ENCODE assay signal across 9 mouse cellular contexts in the genomic region with DNA sequence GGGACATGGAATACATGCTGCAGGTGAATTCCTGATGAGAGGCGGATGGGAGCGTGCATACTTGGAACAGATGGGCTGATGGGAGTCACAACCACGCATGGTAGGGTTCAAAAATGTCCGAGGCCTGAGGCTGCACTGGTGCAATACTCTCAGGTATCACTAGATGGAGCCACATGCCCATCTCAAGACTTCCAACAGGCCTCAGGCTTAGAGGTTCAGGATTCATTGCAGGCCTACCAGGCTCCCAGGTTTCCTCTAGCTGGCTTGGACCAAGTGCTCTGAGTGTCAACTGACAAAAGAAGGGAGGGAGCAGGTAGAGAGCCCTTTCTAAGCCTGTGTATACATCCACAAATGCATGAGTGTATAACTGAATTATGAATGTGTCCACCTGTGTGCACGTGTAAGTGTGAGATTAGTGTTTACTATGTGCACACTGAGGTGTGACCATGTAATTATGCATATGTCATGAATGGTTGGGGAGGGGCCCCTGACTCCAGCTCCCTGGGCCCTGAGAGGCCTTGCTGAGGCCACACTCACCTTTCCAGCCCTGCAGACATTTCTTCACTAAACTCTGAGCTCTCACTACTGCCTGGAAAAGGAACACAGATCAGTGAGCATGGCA. TPM values are rescaled to one million over a fixed set of nuclear protein-coding genes. Genes with fewer than 3 reads are reported as not detected.
DNase-seq lines count a peak whose midpoint lies in the region; ATAC-seq and TF ChIP-seq lines count a peak whose summit lies in the region.
"Had no signal": no experiment of that assay in that cellular context is flagged by ENCODE, and none has a peak within 500 bp of the region (broad histone marks: within the 10 kb centered on the region; RNA-seq: fewer than 3 reads in every experiment).

No protein-coding gene starts in this region.

- no peaks in the 10 kb centered on the region for H3K36me3 ChIP-seq in MEL (ENCODE audit: control insufficient read depth in 1 of 2, insufficient read depth in 2 of 2, low read length in 2 of 2)
- H3K36me3 ChIP-seq in forebrain, embryonic 12.5 days (replicated peaks) = peaks cover 10% of the 10 kb centered on the region
- H3K36me3 ChIP-seq: lung, embryonic 15.5 days had no signal

- WGBS in forebrain, embryonic 12.5 days = 34% methylated on average over 5 of the region's 5 CpGs

- no peak overlapping the region for H3K4me2 ChIP-seq in forebrain, embryonic 12.5 days
- H3K4me2 ChIP-seq: lung, embryonic 15.5 days had no signal

- TF ChIP-seq EP300 in MEL (IDR thresholded peaks at IDR 0.05; ENCODE audit: low read depth in 1 of 2, low read length in 2 of 2) = no peak

- H3K79me2 ChIP-seq in MEL (ENCODE audit: control insufficient read depth, insufficient read depth, low read length, poor library complexity) = no peaks in the 10 kb centered on the region

- DNase-seq in MEL (ENCODE audit: low read depth, low spot score) = peak; percentile 73
- DNase-seq in c-Kit-positive CD71-positive TER-119-positive erythroid progenitor cells, embryonic 14.5 days (ENCODE audit: low spot score) = peak; percentile 35
- peak; percentile 86 for DNase-seq in heart, postnatal 4 days
- DNase-seq in layer of hippocampus, adult 18-20 months (ENCODE audit: low spot score in 2 of 2) = peak; percentile 64 to 89
- DNase-seq in lung, postnatal 10 days = peak; percentile 85
- peak; percentile 83 for DNase-seq in retina, postnatal 1 day
- peak; percentile 81 for DNase-seq in thymus, postnatal 4 days

- H3K9me3 ChIP-seq in MEL (replicated peaks; ENCODE audit: insufficient read depth, low read length) = no peaks in the 10 kb centered on the region
- H3K9me3 ChIP-seq in forebrain, embryonic 12.5 days = no peaks in the 10 kb centered on the region
- H3K9me3 ChIP-seq: lung, embryonic 15.5 days had no signal

- TF ChIP-seq POLR2A in MEL (IDR thresholded peaks at IDR 0.05; ENCODE audit: control insufficient read depth in 1 of 2, insufficient read depth in 1 of 2, low read depth in 1 of 2, low read length in 2 of 2, poor library complexity in 1 of 2) = no peak

- no peak overlapping the region for H3K27ac ChIP-seq in MEL (ENCODE audit: control insufficient read depth, low read depth, low read length)
- H3K27ac ChIP-seq in forebrain, embryonic 12.5 days = no peak overlapping the region
- H3K27ac ChIP-seq: lung, embryonic 15.5 days had no signal

- no peak overlapping the region for H3K4me3 ChIP-seq in MEL (ENCODE audit: control insufficient read depth in 1 of 2, insufficient read depth in 1 of 2, low read depth in 2 of 2, low read length in 2 of 2)
- H3K4me3 ChIP-seq in forebrain, embryonic 12.5 days (replicated peaks) = no peak overlapping the region
- H3K4me3 ChIP-seq: lung, embryonic 15.5 days had no signal

- H3K9ac ChIP-seq in MEL (ENCODE audit: control insufficient read depth, low read depth, low read length, poor library complexity, severe bottlenecking) = no peak overlapping the region
- H3K9ac ChIP-seq in forebrain, embryonic 12.5 days = no peak overlapping the region
- H3K9ac ChIP-seq: lung, embryonic 15.5 days had no signal

- H3K4me1 ChIP-seq in MEL (ENCODE audit: control insufficient read depth in 1 of 2, insufficient read depth in 2 of 2, low read length in 2 of 2) = no peaks in the 10 kb centered on the region
- no peaks in the 10 kb centered on the region for H3K4me1 ChIP-seq in forebrain, embryonic 12.5 days
- H3K4me1 ChIP-seq: lung, embryonic 15.5 days had no signal

- TF ChIP-seq CTCF in MEL (IDR thresholded peaks at IDR 0.05 in 2 of 3, conservative IDR thresholded peaks at IDR 0.05 in 1 of 3; ENCODE audit: control insufficient read depth in 1 of 3, insufficient read depth in 1 of 3, low read depth in 2 of 3, low read length in 3 of 3, poor library complexity in 1 of 3, severe bottlenecking in 1 of 3) = peak; percentile 80 to 97 (median 96)

- peak; percentile 55 for ATAC-seq in forebrain, embryonic 12.5 days (ENCODE audit: low FRiP score)

- no peaks in the 10 kb centered on the region for H3K27me3 ChIP-seq in MEL (ENCODE audit: control insufficient read depth in 1 of 2, insufficient read depth in 2 of 2, low read length in 2 of 2)
- no peaks in the 10 kb centered on the region for H3K27me3 ChIP-seq in forebrain, embryonic 12.5 days
- H3K27me3 ChIP-seq: lung, embryonic 15.5 days had no signal

- TF ChIP-seq RAD21 in MEL (IDR thresholded peaks at IDR 0.05; ENCODE audit: low read depth, low read length) = no peak; the same call in none of the 2 replicates

TF ChIP-seq in MEL, 35 proteins besides CTCF, POLR2A, EP300 and RAD21:
- no peak for TF ChIP-seq ZNF384 (IDR thresholded peaks at IDR 0.05; ENCODE audit: low read depth, low read length)
- no peak for TF ChIP-seq SIN3A (IDR thresholded peaks at IDR 0.05; ENCODE audit: low read length)
- peak; percentile 87 for TF ChIP-seq ZC3H11A (IDR thresholded peaks at IDR 0.05; ENCODE audit: low read depth, low read length)
- TF ChIP-seq SMC3 (IDR thresholded peaks at IDR 0.05; ENCODE audit: low read depth, low read length) = peak; percentile 95

RNA-seq across cellular contexts. Expression of a gene that starts 23.4 kb away (rescaled TPM):
- 0.92 and 1.5 TPM in 2 replicates for total RNA-seq in MEL (2012; rRNA removed)
- polyA plus RNA-seq in MEL (2012; ENCODE audit: insufficient read depth in 1 of 2, insufficient read length in 2 of 2, low read depth in 1 of 2, low replicate concordance in 2 of 2, missing spikeins in 1 of 2) = 1 to 10 TPM in 1 of 2 experiments, not detected in 1; 2.3 TPM
- 14.5 and 15.1 TPM in 2 replicates for polyA plus RNA-seq in forebrain, embryonic 12.5 days (2016; fragmentation: Nextera tagmentation; extraction: Ambion mirVana)
- 10 to 100 TPM in 1 of 2 experiments, 1 to 10 TPM in 1; 9.7 to 11.6 TPM for total RNA-seq in heart, postnatal 4 days (2021)
- 10 to 100 TPM; 28.7 to 37.6 TPM for total RNA-seq in layer of hippocampus, adult 18-20 months (2021)

Comparison
In these comparisons a context has a peak if more than half of its experiments do, and no peak if none do; other contexts are left out.
1. DNase-seq: peak in every context shown above with its lines; median percentile 86 in heart, postnatal 4 days; 85 in lung, postnatal 10 days; 83 in retina, postnatal 1 day; 81 in thymus, postnatal 4 days; 76 in layer of hippocampus, adult 18-20 months; 73 in MEL; 35 in c-Kit-positive CD71-positive TER-119-positive erythroid progenitor cells, embryonic 14.5 days.